Mouse (Mus musculus) T-cell, adult 2 months (primary cell): ENCODE results near the gene 5730596B20Rik.

ENCODE experiments used
- DNase-seq: peaks from one replicate; pipeline ENCODE4 v3.0.0; 2022; ENCODE audit warnings: low spot score

The 5730596B20Rik gene

DNA sequence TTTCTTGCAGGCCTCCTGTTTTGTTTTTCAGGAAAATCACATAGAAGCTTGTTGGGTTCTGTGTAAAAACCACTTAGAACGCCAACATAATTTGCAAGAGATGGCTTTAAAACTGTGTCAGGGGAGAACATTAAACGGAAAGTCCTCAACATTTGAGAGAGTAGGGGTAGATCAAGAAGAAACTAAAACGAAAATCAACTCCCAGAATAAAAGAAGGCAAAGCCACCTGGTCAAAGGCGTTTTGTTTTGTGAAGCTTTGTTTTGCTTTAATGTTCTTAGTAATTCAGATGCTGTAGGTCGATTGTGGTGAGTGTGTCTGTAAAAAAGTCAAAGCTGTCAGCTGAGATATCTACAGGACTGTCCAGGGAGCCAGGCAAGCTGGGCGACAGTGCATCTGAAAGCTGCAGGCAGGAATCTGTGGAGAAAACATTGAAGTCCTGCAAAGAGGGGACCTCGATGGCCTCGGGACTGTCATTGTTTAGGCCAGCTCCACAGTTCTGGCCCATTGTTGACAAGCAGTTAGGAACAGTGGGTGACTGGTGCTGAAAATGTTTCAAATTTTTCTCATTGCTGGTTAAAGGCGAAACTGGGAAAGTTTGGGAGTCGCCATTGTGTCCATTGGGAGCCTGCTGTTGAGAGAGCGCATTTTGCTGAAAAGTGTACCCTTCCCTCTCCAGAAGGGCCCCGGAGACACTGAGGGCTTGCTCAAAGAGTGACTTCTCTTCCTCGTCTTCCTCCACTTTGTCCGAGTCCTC is 14.5 kb upstream of the 5730596B20Rik start:
- no peak for DNase-seq

DNA sequence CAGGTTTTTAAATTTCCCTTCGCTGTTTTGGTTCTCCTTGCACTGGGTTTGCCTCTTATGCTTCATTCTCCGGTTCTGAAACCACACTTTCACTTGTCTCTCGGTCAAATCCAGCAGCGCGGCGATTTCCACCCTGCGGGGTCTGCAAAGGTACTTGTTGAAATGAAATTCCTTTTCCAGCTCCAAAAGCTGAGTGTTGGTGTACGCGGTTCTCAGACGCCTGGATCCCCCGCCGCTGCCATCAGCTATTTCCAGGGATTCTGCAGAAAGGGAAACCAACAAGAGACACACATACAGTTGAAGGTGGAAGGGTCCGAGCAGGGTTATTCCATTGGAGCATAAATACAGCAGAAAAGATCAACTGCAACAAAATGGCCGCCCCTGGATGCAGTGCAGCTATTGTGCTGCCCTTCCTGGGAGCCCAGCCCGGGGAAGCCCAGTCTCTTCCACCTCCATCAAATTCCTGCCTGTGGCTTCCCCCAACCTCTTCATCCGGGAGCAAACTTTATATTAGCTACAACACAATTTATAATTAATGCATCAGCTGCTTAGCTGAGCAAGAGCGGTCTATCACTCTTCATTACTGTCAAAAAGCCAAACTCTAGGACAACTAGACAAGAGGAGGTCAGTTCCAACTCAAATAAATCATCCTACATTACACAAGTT is 13.8 kb upstream of the 5730596B20Rik start:
- no peak for DNase-seq

DNA sequence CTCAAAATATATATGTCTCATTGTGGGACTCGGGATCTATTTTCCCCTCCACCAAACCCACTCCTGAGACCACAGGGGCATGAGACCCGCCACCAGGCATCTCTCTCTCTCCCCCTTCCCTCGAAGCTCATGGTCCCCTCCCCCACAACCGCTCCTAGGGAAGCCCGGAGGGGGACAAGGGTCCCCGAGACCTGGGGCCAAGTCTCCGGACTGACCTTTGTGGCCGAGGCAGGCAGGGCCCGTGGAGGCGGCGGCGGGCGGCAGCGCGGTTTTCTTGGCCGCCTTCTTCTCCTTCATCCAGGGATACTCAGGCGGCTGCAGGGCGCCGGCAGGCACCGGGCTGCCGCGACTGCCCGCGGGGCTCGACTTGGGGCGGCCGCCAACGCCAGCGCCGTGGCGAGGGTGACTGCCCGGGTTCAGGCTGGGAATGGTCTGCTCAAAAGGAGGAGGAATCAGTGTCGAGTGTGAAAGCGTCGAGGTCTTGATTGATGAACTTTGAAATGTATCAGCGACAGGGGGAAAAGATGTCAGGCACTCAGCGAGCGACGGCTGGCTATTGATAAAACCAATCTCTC is 13.2 kb upstream of the 5730596B20Rik start:
- DNase-seq: no peak

DNA sequence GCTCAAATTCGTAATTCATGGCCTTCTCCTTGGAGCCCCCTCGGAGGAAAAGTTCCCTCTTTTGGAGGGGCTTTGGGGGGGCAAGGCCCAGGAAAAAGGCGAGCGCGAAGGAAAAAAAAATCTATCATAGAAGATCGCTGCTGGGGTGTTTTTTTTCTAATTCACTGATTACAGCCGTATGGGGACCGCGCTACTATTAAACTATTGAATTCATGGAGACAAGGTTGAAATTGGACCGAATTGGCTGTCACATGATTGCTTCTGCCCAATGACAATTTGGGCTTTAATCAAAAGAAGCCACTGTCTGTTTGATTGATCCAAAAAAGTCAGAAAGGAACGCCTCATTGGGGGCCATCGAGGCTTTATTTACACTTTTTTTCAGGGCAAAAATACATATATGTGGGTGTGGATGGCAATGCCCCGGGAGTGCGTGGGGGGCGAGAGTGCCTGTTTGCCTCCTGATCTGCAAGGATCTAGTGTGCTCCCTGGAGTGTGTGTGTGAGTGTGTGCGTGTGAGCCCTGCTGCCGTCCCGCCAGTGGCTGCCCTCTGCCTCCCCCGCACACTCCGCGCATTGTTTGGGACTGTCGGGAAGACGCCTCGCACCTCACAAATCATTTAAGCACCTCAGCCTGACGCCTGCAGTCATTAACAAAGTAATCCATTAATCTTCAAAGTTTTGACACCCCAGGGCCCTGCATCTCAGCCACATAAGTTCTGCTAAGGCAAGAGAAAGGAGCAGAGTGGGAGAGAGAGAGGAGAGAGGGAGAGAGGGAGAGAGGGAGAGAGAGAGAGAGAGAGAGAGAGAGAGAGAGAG is 12.5 kb upstream of the 5730596B20Rik start, which contains the start of gene Hoxa2:
Hoxa2 (minus strand) TSS at position 206 of the 815 bp plus-strand sequence.
- DNase-seq: no peak

DNA sequence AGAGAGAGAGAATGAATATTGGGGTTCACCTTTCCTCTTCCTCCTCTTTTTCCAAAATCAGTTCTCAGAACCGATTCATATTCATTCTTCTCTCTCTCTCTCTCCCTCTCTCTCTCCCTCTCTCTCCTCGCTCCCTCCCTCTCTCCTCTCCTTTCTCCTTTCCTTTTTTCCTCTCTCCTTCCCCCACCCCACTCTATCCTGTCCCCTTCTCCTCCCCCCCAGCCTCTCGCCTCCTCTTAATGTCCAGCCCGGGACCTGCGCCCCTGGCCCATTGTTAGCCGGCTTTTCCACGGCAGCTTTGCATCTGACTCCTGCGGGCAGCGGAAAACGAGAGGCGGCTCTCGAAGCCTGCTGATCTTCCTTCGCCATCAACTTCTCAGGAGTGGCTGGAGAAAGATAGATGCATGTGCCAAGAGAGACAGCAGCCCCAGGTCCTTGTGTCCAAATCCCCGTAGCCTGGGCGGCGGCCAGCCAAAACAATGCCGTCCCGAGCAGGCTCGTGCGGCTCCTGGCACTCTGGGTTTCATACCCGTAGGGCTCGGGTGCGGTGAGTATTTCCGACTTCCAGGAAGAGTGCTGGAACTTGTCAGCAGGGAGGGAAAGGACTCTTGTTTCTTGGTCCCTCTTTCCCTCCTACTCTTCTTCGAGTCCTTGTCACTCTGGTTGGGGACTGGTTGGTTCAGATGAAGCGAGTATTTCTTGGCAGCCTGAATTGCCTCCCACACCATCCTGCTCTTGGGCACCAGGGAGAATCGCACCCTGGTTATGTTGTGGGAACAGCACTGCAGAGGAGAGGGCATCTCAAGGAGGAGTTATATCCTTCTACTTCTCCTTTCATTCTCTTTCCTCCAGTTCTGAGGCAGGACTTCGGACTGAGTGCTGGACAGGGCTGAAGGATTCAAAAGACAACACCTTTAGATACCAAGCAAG is 11.6 kb upstream of the 5730596B20Rik start:
- DNase-seq: no peak

DNA sequence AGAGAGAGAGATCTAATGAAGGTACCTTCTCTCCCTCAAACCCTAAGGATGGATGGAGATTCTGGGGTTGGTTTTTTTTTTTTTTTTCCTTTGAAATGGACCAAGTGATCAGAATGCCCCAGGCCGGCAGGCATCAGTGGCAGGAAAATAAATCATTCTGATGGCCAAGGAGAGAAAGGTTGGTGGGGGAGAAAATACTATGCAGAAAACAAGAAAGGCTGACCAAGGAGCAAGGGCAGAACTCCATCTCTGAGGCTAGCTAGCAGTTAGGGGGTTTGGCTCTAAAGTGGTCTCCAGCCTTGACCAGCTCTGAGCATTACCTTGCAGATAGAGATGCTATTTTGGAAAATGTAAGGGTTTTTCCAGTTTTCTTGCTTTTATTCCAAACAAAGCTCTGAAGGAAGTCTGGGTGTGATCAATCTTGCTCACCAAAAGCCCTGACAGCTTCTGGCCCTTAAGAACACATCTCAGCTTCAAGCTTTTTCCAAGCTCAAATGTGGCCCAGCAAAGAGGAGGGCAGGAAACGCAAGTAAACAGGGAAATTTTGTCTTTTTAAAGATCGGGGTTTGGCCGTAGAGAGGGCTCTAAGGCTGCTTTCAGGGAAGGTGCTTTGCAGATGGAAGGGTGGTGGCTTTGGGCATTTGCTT is 10.7 kb upstream of the 5730596B20Rik start:
- DNase-seq: no peak

DNA sequence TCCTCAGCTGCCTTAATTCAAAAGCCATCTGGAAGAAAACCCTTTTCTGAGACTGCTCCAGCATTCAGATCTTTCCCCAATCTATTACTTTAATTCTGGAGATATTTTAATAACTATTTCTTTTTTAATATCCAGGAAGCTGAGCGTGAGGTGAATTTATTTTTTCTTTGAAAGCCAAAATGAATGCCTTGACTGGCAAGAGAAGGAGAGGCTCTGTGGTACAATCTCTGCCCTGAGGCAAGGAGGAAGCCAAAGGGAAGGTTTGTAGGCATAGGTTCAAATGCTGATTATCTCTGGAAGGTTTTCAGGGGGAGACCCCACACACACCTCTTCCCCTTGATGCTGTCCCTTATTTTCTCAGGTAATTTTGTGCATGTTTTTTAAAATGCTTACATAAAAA is 10.1 kb upstream of the 5730596B20Rik start:
- DNase-seq: no peak

DNA sequence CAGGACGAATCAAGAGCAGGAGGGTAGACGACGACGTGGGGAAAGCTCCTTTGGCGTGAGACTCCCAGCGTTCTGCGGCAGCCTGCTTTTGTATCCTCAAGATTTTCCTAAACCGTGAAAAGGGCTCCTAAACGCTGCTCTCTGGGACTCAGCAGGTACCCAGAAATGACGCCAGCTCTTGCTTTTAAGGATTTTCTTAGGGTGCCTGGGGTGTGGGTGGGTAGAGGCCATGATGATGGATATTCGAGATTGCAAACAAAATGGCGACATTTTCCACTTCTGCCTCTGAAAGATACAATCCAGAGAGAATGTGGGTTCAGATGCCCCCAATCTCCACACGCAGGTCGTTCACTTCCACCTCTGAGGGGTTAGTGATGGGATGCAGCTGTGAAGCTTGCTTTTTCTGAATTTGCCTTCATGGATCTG is 9.5 kb upstream of the 5730596B20Rik start:
- DNase-seq: no peak

DNA sequence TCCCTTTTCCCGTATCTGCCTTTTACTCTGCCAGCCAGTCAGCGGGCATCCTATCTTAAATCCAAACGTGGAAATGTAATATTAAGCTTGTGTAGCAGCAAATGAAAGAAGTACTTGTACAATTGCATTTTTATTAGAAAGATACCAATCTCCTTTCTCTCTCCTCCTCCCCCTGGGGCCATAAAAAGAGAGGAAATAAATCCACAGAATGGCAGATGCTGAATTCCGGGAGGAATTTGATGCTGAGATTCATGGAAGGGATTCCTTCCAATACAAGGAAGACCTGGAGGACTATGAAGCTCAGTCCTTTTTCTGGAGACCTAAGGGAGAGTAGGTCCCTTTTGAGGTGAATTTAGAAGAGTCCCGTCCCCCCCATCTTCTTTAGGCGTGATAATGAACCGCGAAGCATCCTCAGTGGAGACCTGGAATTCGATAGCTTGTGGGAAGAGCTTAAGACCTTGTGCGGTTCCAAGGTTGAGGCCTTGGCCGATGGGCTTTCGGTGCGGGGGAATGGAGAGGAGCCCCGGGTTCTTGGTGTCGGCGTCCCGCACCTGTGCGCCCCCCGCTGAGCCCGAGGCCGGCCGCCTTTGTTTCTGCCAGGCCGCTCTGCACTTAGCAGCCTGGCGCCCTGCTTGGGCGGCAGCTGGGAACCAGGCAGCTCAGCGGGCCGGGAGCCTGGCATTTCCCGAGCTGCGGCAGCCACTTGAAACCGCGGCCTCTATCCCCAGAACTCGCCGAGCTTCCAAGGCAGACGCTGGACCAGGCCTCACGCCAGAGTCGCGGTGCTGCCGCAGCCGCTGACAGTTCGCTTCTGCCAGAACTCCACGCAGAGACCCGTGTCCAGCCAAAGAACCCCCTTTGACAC is 8.9 kb upstream of the 5730596B20Rik start:
- no peak for DNase-seq

DNA sequence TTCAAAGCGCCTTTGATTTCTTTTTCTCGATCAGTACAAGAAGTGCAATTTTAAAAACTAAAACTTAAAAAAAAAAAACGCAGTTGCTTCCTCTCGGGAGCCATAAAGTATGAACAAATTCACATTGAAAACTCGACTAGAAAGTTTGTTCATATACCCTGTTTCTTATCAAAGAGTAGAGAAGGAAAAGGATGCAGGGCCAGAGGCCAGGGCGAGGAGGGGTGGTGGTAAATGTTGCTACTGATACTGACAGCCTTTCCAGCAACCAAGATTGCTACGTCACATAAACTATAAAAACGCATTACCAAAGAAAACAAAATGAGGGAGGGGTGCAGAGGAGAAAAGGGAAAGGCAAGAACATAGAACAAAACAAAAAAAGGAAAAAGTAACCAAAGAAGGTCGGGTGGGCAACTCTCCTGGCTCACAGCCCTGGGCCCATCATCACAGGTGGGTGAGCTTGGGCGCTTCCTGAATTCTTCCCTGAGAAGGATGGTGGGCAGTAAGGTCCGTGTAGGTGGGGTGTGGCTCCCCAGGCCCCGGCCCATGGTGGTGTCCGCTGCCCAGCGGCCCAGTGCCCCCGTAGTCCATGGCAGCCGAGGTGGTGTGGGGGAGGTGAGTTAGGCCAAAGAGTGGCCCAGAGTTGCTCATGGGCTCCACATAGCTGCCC is 7.7 kb upstream of the 5730596B20Rik start:
- no peak for DNase-seq

DNA sequence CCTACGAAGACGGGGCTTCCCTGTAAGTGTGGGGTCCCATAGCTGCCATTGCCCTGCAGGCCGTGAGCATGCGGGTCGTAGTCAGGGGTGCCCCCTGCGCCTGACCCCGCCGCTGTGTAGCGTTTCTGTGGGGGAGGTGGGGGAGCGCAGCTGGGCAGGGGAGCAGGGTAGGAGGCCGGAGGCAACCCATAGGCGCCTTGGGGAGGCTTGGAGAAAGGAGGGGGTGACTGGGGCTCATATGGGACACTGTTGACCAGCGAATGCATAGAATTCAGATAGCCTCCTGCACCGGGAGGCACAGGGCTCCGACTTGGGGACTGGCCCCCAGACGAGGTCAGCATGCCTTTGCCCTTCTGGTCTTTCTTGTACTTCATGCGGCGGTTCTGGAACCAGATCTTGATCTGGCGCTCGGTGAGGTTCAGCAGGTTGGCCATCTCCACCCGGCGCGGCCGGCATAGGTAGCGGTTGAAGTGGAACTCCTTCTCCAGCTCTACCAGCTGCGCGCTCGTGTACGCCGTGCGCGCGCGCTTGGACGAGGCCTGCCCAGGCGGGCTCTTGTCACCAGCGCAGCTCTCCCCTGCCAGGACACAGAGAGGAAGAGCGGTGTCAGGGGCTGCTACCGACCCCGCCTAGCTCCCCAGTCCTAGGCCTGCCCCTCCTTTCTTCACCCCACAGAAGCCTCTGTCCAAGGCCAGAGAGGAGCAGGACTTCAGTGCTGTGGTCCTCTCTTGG is 7.0 kb upstream of the 5730596B20Rik start:
- DNase-seq: no peak

DNA sequence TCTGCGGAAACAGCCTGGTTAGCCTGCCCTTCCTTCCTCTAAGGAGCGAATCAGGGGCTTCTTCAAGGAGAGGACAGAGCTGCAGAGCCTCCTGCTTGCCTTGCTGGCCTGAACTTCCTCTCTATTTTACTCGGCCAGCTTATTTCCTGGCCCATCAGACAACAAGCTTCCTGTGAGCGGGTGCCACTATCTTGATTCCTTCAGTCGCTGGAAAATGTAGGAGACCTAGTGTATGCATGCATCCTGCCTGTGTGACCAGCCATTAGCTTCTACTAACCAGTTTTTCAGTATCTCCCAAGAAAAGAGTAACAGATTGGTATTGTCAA is 6.4 kb upstream of the 5730596B20Rik start:
- DNase-seq: no peak

DNA sequence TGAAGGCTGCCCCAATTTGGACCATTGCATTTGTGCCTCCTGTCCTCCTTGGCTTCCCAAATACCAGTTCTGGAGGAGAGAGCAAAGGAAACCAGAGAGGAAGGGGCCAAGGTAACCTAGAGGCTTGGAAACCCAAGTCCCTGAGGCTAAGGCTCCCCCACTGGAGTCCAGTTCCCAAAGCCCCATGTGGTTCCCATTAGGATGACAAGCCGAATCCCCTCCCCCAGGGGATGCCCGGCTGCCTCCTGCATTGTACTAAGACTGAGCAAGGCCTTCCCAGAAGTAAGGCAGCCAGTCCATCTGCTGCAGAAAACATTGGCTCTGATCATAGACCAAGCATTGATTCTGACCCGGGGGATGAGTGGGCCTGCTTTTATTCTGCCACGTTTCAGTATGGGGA is 6.0 kb upstream of the 5730596B20Rik start:
- DNase-seq: no peak

DNA sequence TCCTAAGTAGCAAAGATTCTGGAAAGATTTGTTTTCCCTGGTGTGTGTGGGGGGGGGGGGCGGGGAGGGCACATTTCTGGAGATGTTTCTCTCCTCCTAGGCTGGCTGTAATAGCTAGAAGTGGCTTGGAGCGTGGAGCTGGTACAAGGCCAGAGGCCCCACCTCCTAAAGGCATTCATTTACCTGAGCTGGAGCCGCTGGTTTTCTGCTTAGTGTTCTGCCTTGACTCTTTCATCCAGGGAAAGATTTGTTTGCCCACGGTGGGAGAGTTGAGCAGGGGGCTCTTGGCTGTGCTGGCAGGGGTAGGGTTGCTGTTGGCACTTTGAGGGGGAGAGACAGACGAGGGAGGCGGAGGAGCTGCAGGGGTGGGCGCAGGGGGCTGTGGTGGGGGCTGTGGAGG is 5.4 kb upstream of the 5730596B20Rik start:
- no peak for DNase-seq

DNA sequence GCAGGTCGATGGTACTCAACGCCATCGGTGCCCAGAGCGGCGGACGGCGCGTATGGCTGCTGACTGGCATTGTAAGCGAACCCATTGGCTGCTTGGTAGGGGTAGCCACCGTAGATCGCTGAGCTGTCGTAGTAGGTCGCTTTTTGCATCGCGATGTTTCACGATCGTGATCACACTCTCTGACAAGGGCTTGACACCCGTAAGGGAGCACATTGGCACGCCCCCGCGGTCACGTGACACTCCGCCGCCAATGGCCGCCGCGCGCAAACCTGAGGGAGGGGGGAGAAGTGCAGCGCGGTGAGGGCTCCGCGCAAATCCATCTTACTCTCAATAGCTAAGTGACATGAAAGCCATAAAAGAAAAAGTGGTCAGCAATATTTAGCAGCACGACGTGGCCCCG is 4.8 kb upstream of the 5730596B20Rik start:
- DNase-seq: no peak

DNA sequence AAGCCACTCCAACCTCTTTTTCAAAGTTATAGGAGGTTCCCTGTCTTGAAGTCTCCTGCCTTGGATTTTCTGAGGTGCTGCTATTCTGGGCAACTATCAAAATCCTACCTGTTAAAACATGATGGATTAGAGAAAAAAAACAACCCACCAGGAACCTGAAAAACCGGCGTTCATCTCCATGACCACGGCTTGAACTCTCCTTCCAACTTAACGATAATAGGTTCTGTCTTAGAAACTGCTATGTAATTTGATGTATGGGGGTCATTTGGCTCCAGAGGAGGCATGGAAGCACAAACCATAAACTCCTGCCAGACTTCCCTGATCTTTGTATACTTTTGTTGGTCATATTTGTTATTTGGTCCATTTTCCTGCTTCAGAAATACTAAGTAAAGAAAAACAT is 3.6 kb upstream of the 5730596B20Rik start:
- no peak for DNase-seq

DNA sequence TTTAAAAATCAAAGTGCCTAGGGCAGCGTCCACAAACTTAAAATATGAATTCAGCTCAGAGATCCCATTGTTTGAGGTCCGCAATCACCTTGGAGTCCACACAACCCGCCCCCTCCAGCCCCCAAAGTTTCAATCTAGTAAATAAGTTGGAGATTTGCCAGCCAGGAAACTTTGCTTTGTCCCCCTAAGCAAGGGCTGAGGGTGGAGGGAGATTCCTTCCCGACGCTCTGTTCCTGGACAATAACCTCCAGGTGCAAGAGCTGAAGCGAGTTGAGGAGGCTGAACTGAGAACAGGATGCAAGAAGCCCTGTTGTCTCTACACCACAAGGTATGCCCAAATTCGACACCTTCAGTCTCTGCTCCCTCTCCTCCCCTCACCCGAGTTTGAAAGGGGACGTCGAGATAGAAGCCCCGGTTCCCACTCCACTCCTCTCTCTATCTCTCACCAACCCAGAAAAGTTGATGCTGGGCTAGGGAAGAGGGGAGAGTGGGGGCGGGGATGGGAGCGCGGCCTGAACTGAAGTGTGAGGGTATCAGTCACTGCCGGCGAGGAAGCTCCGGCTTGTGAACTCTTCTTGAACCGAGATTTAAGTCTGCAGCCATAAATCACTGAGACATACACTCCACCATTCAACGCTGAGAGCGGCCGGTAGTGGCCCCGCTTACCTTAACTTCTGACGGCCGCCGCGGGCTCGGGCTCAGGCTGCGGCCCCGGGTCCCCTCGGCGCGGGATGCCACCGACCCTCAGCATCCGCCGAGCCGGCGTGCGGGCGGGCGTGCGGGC is 2.1 kb upstream of the 5730596B20Rik start:
- no peak for DNase-seq

DNA sequence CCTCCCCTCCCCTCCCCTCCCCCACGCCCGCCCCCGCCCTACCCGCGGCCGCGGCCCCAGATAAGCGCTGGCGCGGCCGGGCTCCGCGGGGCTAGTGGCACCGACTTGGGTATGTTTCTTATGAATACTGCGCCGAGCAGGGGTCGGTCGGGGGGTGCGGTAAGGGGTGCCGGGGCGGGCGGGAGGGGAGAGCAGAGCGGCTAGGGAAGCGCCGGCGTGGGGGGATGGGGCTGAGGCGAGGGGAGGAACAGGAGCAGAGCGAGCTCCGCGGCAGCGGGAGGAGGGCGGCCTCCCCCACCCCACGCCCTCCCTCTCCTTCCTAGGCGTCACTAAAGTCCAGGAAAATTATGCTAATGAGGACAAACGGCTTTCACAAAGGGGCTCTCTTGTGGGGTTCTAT is 1.4 kb upstream of the 5730596B20Rik start:
- no peak for DNase-seq
